Mouse (Mus musculus): ENCODE results near the gene Aifm2.

- TF ChIP-seq CTCF (IDR thresholded peaks at IDR 0.05; ENCODE audit: borderline replicate concordance, extremely low read depth, insufficient read depth, insufficient read length), result no peak
- TF ChIP-seq POLR2A (IDR thresholded peaks at IDR 0.05; ENCODE audit: borderline replicate concordance, extremely low read depth, insufficient read depth, insufficient read length, poor library complexity, severe bottlenecking), result no peak
Observed at GRCm38 (mm10) chr10:61696560-61696823, 18.6 kb upstream of the Aifm2 start.
